Mouse (Mus musculus) testis, adult 2 months (tissue): ENCODE measurements around the gene Fam71e1. TPM values are rescaled to one million over a fixed set of nuclear protein-coding genes. Genes with fewer than 3 reads are reported as not detected.

Experiments used
- H3K27ac ChIP-seq: fragments of 200-500 bp; 2 replicates; pipeline ENCODE4 v1.5.1; 2012; ENCODE audit warnings: low read depth, low read length; ENCODE audit not compliant: control insufficient read depth, insufficient read depth
- H3K27me3 ChIP-seq: fragments of 200-500 bp; 2 replicates; pipeline ENCODE4 v1.6.1; 2012; ENCODE audit warnings: mild to moderate bottlenecking, low read length, moderate library complexity; ENCODE audit not compliant: control insufficient read depth, insufficient read depth
- H3K36me3 ChIP-seq: fragments of 200-500 bp; 2 replicates; pipeline ENCODE4 v1.6.1; 2012; ENCODE audit warnings: mild to moderate bottlenecking, low read length; ENCODE audit not compliant: control insufficient read depth, insufficient read depth
- H3K4me1 ChIP-seq: fragments of 200-500 bp; 2 replicates; pipeline ENCODE4 v1.6.1; 2012; ENCODE audit warnings: low read length; ENCODE audit not compliant: control insufficient read depth, insufficient read depth
- H3K4me3 ChIP-seq: fragments of 200-500 bp; 2 replicates; pipeline ENCODE4 v1.5.1; 2012; ENCODE audit warnings: low read depth, mild to moderate bottlenecking, low read length, moderate library complexity, mixed read lengths; ENCODE audit not compliant: control insufficient read depth
- CTCF ChIP-seq: fragments of 200-500 bp; IDR thresholded peaks from 2 replicates; pipeline ENCODE4 v1.5.1; 2012; ENCODE audit warnings: low read depth, mild to moderate bottlenecking, inconsistent platforms, low read length, moderate library complexity; ENCODE audit not compliant: control insufficient read depth, insufficient read depth, insufficient replicate concordance
- POLR2A ChIP-seq: fragments of 200-500 bp; IDR thresholded peaks from 2 replicates; pipeline ENCODE4 v1.6.1; 2012; ENCODE audit warnings: low read depth, mild to moderate bottlenecking, inconsistent platforms, low read length, moderate library complexity; ENCODE audit not compliant: control insufficient read depth
- polyA plus RNA-seq: library from polyadenylated mRNA; depleted of rRNA; stranded (reverse); fragments of >200 nt; gene quantifications from 2 replicates; pipeline ENCODE4 v1.2.3, GENCODE M21; 2012

Gene Fam71e1
- polyA plus RNA-seq, 1 experiment = 1,517 TPM

DNA sequence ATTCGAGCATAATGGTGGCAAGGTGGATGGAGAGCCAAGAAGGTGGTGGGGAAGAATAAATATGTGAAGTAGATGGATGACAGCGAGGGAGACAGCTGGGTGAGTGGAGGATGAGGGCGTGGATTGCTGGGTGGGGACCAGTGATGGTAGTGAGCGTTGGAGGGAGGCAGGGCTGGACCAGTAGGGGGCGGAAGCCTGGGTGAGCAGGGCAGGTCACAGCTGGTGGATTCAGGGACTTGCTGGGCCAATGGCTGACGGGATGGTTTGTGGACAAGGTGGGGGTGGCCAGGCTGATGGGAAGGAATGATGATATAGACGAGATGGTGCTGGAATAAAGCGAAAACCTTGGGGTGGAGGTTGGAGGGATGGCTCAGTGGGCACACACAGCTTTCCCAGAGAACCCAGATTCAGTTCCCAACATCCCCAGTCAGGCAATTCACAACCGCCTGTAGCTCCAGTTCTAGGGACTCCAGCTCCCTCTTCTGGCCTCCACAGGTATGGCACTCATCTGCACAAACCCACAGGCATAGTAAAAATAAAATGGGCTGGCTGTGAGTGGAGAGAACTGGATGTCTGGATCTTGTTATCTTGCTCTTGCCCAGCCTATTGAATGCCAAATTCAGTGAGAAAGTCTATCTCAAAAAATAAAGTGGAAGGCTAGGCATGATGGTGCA, 23.0 kb downstream of the Fam71e1 start:
- no peak overlapping the region for H3K27ac ChIP-seq
- peaks cover 5% of the 10 kb centered on the region; the same call in 1 of the 2 replicates for H3K4me1 ChIP-seq
- TF ChIP-seq POLR2A = no peak
- peak; percentile 59; the same call in 1 of the 2 replicates for TF ChIP-seq CTCF
- H3K4me3 ChIP-seq = no peak overlapping the region
- H3K27me3 ChIP-seq = no peaks in the 10 kb centered on the region
- no peaks in the 10 kb centered on the region for H3K36me3 ChIP-seq

DNA sequence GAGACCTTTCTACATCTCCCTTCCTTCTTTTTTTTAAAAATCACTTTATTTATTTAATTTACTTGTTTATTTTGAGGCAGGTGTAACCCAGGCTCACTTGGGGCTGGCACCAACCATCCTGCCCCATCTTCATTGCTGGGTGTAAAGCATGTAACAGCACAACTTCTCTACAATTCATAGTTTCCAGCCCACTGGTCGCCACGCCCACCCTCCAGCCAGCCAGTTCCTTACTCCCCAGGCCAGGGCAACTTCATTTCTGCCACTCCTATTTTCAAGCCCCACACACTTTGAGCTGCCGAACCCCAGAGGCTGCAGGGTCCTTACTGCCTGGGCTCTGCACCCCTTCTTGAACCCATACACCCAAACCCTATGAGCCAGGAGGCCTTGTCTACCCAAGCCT, 24.6 kb downstream of the Fam71e1 start:
- Histone ChIP-seq H3K36me3 (no peaks in the 10 kb centered on the region), H3K4me1 (peaks cover 9% of the 10 kb centered on the region), H3K27ac (no peak overlapping the region), H3K4me3 (no peak overlapping the region), H3K27me3 (no peaks in the 10 kb centered on the region)
- TF ChIP-seq CTCF (no peak), POLR2A (no peak)

DNA sequence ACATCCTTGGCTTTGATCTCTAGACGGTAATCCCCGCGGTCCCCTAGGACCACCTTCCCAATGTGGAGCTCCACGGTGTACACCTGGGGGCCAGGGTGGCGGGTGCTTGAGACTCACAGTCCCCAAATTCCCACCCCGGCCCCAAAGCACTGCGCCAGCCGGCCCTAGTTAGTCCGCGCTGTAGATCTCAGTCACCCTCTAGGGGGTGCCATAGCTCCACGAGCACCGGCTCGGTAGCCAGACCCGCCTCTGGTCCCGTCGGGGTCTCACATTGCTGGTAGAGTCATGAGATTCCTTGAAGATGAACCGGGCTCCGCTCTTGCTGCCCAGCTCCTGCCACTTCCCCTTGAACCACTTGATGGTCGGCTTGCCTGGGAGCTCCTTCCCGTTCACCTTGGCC, 25.3 kb downstream of the Fam71e1 start:
- H3K27me3 ChIP-seq = no peaks in the 10 kb centered on the region
- H3K36me3 ChIP-seq = no peaks in the 10 kb centered on the region
- TF ChIP-seq CTCF (peak; percentile 49; the same call in 1 of the 2 replicates), POLR2A (no peak)
- H3K27ac ChIP-seq = no peak overlapping the region
- peaks cover 9% of the 10 kb centered on the region for H3K4me1 ChIP-seq
- H3K4me3 ChIP-seq = no peak overlapping the region

DNA sequence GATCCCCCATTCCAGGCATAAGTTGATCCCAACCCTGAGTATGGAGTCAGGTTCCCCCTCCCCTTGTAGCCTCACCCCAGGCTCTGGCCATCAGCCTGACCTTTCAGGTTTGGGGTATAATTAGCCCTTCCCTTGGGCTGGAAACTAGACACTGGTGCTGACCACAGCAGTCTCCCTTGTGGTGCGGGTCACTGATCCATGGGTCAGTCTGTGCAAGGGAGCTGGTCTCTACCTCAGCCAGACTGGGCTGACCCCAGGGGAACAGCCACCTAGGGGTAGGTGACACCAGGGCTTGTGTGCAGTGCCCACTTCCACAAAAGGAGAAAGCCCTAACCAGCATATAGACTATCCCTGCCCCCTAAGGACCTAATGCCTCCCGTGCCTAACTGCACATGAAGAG, 26.7 kb downstream of the Fam71e1 start:
- TF ChIP-seq POLR2A = no peak
- no peak for TF ChIP-seq CTCF
- no peaks in the 10 kb centered on the region for H3K36me3 ChIP-seq
- H3K4me3 ChIP-seq = no peak overlapping the region

DNA sequence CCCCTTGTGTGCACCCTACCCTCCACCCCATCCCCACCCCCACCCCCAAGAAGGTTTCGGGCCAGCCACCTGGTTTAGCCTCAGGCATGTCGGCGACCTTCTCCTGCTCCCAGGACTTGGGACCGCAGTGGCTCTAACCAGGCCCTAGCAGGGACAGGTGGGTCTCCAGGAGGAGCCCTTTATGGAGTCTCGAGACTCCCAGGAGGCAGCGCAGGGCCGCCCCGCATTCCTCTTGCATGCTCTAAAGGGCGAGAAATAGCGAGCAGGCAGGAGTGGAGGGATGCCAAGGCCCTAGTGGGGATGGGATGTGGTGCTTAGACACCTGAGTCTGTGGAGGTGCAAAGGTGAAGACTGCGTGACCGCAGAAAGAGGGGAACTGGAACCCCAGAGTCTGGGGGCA, 28.1 kb downstream of the Fam71e1 start, which contains the start of gene Mybpc2:
Gene Mybpc2 (minus strand): TSS at position 155 of the 400 bp plus-strand sequence.
- no peaks in the 10 kb centered on the region for H3K27me3 ChIP-seq
- no peak for TF ChIP-seq CTCF
- TF ChIP-seq POLR2A = no peak
- H3K36me3 ChIP-seq = no peaks in the 10 kb centered on the region
- H3K4me1 ChIP-seq = peaks cover 20% of the 10 kb centered on the region
- no peak within 1 kb of the TSS for H3K4me3 ChIP-seq
- no peak within 1 kb of the TSS for H3K27ac ChIP-seq

More for the DNA sequence above, 26.7 kb downstream of the Fam71e1 start:
- Histone ChIP-seq H3K4me1 (peaks cover 20% of the 10 kb centered on the region), H3K27me3 (no peaks in the 10 kb centered on the region), H3K27ac (no peak overlapping the region)

DNA sequence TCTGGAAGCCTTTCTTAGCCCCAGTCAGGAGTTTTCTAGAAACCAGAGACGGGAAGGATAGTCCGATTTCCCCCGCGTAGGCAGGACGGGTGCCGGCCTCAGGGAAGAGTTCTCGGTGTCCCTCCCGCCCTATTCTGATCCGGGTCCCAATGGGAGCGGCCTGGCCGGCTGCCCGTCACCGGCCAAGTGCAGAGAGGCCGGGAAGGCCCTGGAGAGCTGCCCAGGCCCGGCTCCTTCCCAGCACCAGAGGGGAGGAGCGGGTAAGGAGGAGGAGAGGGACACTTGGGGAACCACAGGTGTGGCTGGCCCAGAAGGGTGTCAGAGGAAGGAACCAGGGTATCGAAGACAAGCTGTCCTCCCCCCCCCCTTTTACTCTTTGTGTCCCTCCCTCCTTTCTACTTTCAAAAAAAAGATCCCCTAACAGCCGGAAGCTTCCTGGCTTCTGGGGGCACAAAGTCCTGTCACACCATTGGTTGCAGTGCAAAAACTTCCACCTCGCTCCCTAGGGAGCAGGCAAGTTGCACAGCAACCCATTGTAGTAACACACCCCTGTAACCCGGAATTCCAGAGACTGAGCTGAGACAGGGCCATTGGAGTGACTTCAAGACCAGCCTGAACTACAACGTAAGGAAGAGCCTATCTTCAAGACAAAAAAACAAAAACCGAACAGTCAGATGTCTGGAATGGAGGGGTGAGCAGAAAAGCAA, 28.9 kb downstream of the Fam71e1 start:
- H3K4me1 ChIP-seq = peaks cover 20% of the 10 kb centered on the region
- TF ChIP-seq POLR2A = no peak
- no peak for TF ChIP-seq CTCF
- H3K27me3 ChIP-seq = no peaks in the 10 kb centered on the region

DNA sequence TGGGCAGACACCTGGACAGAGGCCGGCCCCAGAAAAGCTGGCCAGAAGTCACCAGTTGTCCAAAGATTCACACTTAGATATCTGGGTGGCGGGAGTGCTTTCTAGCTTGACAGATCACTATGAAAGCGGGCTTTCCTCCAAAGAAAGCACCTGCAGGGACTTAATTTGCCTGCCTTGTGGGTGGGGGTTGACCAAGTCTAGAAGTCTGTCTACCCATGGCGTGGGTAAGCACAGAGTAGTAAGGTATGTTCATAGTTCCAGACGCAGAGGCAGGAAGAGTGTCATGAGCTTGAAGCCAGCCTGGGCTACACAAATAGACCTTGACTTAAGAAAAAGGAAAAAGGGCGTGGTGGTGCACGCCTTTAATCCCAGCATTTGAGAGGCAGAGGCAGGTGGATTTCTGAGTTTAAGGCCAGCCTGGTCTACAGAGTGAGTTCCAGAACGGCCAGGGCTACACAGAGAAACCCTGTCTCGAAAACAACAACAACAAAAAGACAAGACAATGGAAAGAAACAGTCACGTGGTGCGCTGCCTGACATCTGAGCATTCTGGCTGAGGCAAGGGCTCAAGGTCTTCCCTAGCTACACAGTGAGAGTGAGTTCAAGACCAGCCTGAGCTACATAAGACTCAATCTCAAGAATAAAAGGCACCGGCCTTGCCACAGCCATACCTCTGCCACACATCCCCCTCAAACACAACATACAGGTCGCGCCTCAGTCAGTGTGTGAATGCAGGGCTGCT, 30.2 kb downstream of the Fam71e1 start:
- no peaks in the 10 kb centered on the region for H3K27me3 ChIP-seq
- H3K27ac ChIP-seq = no peak overlapping the region
- TF ChIP-seq CTCF (no peak), POLR2A (no peak)
- H3K36me3 ChIP-seq = no peaks in the 10 kb centered on the region
- no peak overlapping the region for H3K4me3 ChIP-seq
- H3K4me1 ChIP-seq = peaks cover 18% of the 10 kb centered on the region

More for the DNA sequence above, 28.9 kb downstream of the Fam71e1 start:
- Histone ChIP-seq H3K27ac (no peak overlapping the region), H3K36me3 (no peaks in the 10 kb centered on the region), H3K4me3 (no peak overlapping the region)
